Mouse (Mus musculus): ENCODE results near the gene Hsp90ab1.

- no peak for TF ChIP-seq CTCF (IDR thresholded peaks at IDR 0.05; ENCODE audit: extremely low read depth, insufficient read depth, low read length)
- no peak for TF ChIP-seq POLR2A (IDR thresholded peaks at IDR 0.05; ENCODE audit: extremely low read depth, insufficient read depth, low read length)
Observed at GRCm38 (mm10) chr17:45523263-45523662, 49.8 kb downstream of the Hsp90ab1 start, which contains the start of gene Tcte1.

Measured in cortical plate, adult 2 months (tissue).